Mouse (Mus musculus) Patski (cell line): ENCODE measurements at regions not wholly inside any gene's neighbourhood (a gene's known extent, or its start where the extent isn't known, plus 50 kb on each side); places are given as distances from the start of the nearest gene placed in this dataset.

ENCODE experiments used
- ATAC-seq: fragments of 100-300 bp; one replicate; pipeline ENCODE4 v1.8.0; 2021
- CTCF ChIA-PET: fragments of 350-600 bp; sonication (Branson Sonifier 250); formaldehyde crosslinking; loops from one replicate; lab custom pipeline; 2022; ENCODE audit warnings: inconsistent platforms; lab: Charles Lee
- POLR2A ChIA-PET: fragments of 350-600 bp; sonication (Branson Sonifier 250); formaldehyde crosslinking; loops from one replicate; lab custom pipeline; 2022; ENCODE audit warnings: antibody characterized with exemption, inconsistent platforms; lab: Charles Lee
- DNase-seq: peaks from one replicate; pipeline ENCODE4 v3.0.0-alpha.2; 2011; ENCODE audit warnings: low read depth, low spot score
- H3K27me3 ChIP-seq: fragments of 371-371 bp; one replicate; pipeline ENCODE4 v1.5.1; 2021
- CTCF ChIP-seq: fragments of 100-300 bp; IDR thresholded peaks from one replicate; pipeline ENCODE4 v1.5.1; 2021
- in situ Hi-C: fragments of 300-500 bp; cut with MboI; formaldehyde crosslinking; loops from 3 replicates; pipeline ENCODE4 v1.11.1; 2018; ENCODE audit warnings: low pct_unique_long_range_greater_than_20kb, mixed read lengths

DNA sequence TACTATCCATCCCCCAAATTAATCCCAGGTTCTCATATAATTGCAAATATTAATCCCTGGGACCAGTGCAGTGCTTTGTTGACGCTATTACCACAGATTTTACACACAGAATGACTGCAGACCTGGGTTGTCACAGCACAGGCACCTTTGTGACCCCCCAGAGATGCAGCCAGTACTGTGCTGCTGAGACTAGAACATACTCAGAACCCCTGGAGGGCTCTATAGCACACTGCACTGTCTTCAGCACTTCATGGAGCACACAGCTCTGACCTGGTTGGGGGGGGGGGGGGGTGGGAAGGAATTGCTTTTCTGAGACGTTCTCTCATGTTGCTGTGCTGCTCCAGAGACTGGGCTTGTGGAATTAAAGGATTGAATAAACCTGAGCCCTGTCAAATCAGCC lies 154.9 kb upstream of the Gm34302 start:
- ATAC-seq (no peak), DNase-seq (no peak)
- in situ Hi-C loops = no loop called here
- CTCF ChIA-PET = no interaction called here
- no peak for TF ChIP-seq CTCF
- no peaks in the 10 kb centered on the region for H3K27me3 ChIP-seq
- POLR2A ChIA-PET = no interaction called here

GRCm38 (mm10) chr3:63637913-63638312 lies 154.2 kb upstream of the Gm34302 start:
- DNase-seq (no peak), ATAC-seq (no peak)
- H3K27me3 ChIP-seq = no peaks in the 10 kb centered on the region
- ChIA-PET POLR2A (no interaction called here), CTCF (interaction anchor here (1.1 to 1.5 kb wide), 2 partner anchors 22 to 68 kb away, joined by 3 read pairs; no protein-coding TSS in a partner anchor)
- no peak for TF ChIP-seq CTCF
- in situ Hi-C loops = no loop called here

- TF ChIP-seq CTCF = no peak
- DNase-seq (no peak), ATAC-seq (no peak)
- POLR2A ChIA-PET = no interaction called here
- no peaks in the 10 kb centered on the region for H3K27me3 ChIP-seq
- in situ Hi-C loops = no loop called here
- CTCF ChIA-PET = interaction anchor here (0.9 to 1.3 kb wide), 4 partner anchors 9 to 59 kb away, joined by 3 to 5 read pairs (median 3); no protein-coding TSS in a partner anchor
Measured at GRCm38 (mm10) chr3:63627724-63628123, 144.0 kb upstream of the Gm34302 start.

- in situ Hi-C loops = no loop called here
- POLR2A ChIA-PET = no interaction called here
- CTCF ChIA-PET = interaction anchor here (0.8 to 3.0 kb wide), 4 partner anchors 12 to 46 kb away, joined by 3 to 9 read pairs (median 4); no protein-coding TSS in a partner anchor
- no peak for ATAC-seq
- TF ChIP-seq CTCF = no peak
- no peak for DNase-seq
- no peaks in the 10 kb centered on the region for H3K27me3 ChIP-seq
Measured at GRCm38 (mm10) chr3:63616127-63616526, 132.4 kb upstream of the Gm34302 start.

- DNase-seq (no peak), ATAC-seq (no peak)
- in situ Hi-C loops = no loop called here
- TF ChIP-seq CTCF = no peak
- ChIA-PET POLR2A (no interaction called here), CTCF (interaction anchor here (1.5 kb wide), 1 partner anchor 14 kb away, joined by 3 read pairs; no protein-coding TSS in a partner anchor)
- H3K27me3 ChIP-seq = no peaks in the 10 kb centered on the region
Measured at GRCm38 (mm10) chr3:63613652-63614051, 130.0 kb upstream of the Gm34302 start.

DNA sequence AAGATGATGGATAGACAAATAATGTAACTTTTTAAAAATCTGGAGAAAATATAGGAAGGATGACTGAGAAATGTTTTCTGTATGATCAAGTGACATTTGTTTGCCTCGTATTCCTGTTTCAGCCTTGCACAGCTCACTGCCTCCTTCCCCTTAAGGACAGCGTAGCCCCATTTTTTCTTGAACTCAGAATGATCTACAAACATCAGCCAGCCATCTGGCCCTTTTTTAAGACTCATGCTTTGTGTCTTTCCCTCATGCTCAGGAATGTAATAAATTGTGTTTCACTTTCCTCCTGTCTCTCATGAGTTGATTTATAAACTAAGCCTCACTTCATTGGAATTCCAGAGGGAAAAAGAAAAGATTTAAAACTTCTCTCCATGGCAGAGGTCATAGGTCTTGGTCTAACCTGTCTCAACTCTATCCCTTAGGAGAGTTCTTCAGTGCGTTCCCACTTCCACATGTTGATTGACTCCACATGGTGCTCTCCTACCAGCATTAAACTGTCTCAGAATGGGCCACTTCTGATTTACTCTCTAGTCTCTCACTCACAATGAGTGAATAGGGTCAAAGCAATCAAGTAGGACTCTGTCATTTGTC lies 129.2 kb upstream of the Gm34302 start:
- in situ Hi-C loops = no loop called here
- TF ChIP-seq CTCF = no peak
- no peaks in the 10 kb centered on the region for H3K27me3 ChIP-seq
- ATAC-seq = no peak
- ChIA-PET POLR2A (no interaction called here), CTCF (interaction anchor here (1.5 to 2.3 kb wide), 2 partner anchors 13 to 42 kb away, joined by 3 to 9 read pairs; no protein-coding TSS in a partner anchor)
- no peak for DNase-seq

GRCm38 (mm10) chr3:63610113-63610919 lies 126.6 kb upstream of the Gm34302 start:
- ChIA-PET POLR2A (interaction anchor here (0.6 to 1.1 kb wide), 4 partner anchors 30 to 222 kb away, joined by 3 to 4 read pairs (median 4); no protein-coding TSS in a partner anchor), CTCF (interaction anchor here (0.7 to 2.3 kb wide), 6 partner anchors 10 to 40 kb away, joined by 3 to 9 read pairs (median 3); no protein-coding TSS in a partner anchor)
- peak; percentile 43 for DNase-seq

GRCm38 (mm10) chr3:63609454-63610112 lies 125.9 kb upstream of the Gm34302 start:
- TF ChIP-seq CTCF = no peak
- in situ Hi-C loops = no loop called here
- no peak for ATAC-seq
- H3K27me3 ChIP-seq = no peaks in the 10 kb centered on the region
- no peak for DNase-seq
- POLR2A ChIA-PET = no interaction called here
- CTCF ChIA-PET = interaction anchor here (0.7 to 1.5 kb wide), 3 partner anchors 9 to 40 kb away, joined by 3 to 4 read pairs (median 3); no protein-coding TSS in a partner anchor

More at GRCm38 (mm10) chr3:63610113-63610919, 126.6 kb upstream of the Gm34302 start:
- H3K27me3 ChIP-seq = no peaks in the 10 kb centered on the region
- no peak for TF ChIP-seq CTCF
- peak; percentile 94 for ATAC-seq
- in situ Hi-C loops = no loop called here

- DNase-seq (no peak), ATAC-seq (no peak)
- ChIA-PET CTCF (interaction anchor here (0.7 to 5.2 kb wide), 14 partner anchors 9 to 267 kb away, joined by 3 to 32 read pairs (median 3); no protein-coding TSS in a partner anchor), POLR2A (no interaction called here)
- in situ Hi-C loops = no loop called here
- no peaks in the 10 kb centered on the region for H3K27me3 ChIP-seq
- TF ChIP-seq CTCF = no peak
Measured at GRCm38 (mm10) chr3:63582717-63583696, 99.3 kb upstream of the Gm34302 start.
